In the genomic region with DNA sequence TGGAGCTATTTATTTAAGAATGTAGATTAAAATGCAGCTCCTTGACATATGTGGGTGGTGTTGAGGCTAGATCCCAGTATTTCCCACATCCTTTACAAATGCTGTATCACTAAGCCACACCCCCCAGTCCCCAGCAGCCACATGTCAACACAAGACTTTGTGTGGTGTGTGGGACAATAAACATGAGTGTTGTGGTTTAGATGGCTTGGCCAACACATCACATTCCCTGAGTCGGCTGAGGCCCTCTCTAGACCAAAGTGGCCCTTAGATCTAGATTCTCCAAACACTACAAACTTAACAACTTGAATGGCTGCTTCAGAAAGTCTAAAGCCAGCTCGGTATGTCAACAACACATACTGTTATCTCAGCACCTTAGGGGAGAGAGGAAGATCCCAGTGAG, we compare ENCODE assay signal across 20 mouse cellular contexts.
DNase-seq lines count a peak whose midpoint lies in the region; ATAC-seq lines count a peak whose summit lies in the region.
"Had no signal": no experiment of that assay in that cellular context is flagged by ENCODE, and none has a peak within 500 bp of the region (broad histone marks: within the 10 kb centered on the region; RNA-seq: fewer than 3 reads in every experiment).

No protein-coding gene starts in this region.

- peak; percentile 59 for ATAC-seq in lung, embryonic 16.5 days (ENCODE audit: low read depth)
- ATAC-seq in liver, embryonic 11.5 days (replicated peaks; ENCODE audit: low FRiP score): no peak
- ATAC-seq: activated CD4-positive, CD25-positive, alpha-beta regulatory T cell, adult 4 months; forebrain, embryonic 13.5 days; forebrain, postnatal 0 days; Patski had no signal

- H3K36me3 ChIP-seq in lung, embryonic 16.5 days (ENCODE audit: control insufficient read depth, insufficient read depth, low read length): no peaks in the 10 kb centered on the region
- no peaks in the 10 kb centered on the region for H3K36me3 ChIP-seq in liver, embryonic 11.5 days (ENCODE audit: control insufficient read depth, insufficient read depth, low read length)
- H3K36me3 ChIP-seq: embryonic facial prominence, embryonic 10.5 days; heart, embryonic 12.5 days; hindbrain, embryonic 15.5 days had no signal

- DNase-seq in heart, adult 11 months: peak; percentile 18
- no peak for DNase-seq in heart, postnatal 14 days
- DNase-seq in 3T3-L1 (ENCODE audit: low read depth, low spot score): peak; percentile 35
- DNase-seq in lung, postnatal 36 days: peak; percentile 67
- no peak for DNase-seq in liver, embryonic 11.5 days (ENCODE audit: low spot score)
- DNase-seq in gastrocnemius, postnatal 14 days: no peak
- DNase-seq: adrenal gland, postnatal 14 days; cerebellum, adult 18-20 months; cerebellum, adult 9-11 months; cerebellum, postnatal 36 days; forebrain, postnatal 0 days; heart, postnatal 36 days had no signal

- WGBS in lung, embryonic 16.5 days: 38% methylated on average over 2 of the region's 2 CpGs
- 52% methylated on average over 2 of the region's 2 CpGs for WGBS in liver, embryonic 11.5 days

- H3K27me3 ChIP-seq in lung, embryonic 16.5 days (ENCODE audit: control insufficient read depth, insufficient read depth, low read depth, low read length): no peaks in the 10 kb centered on the region
- no peaks in the 10 kb centered on the region for H3K27me3 ChIP-seq in liver, embryonic 11.5 days (replicated peaks; ENCODE audit: control insufficient read depth, insufficient read depth, low read length)
- H3K27me3 ChIP-seq: CH12.LX; forebrain, embryonic 13.5 days; hindbrain, embryonic 15.5 days; Patski had no signal

- H3K27ac ChIP-seq in lung, embryonic 16.5 days (ENCODE audit: low read length): no peak overlapping the region
- no peak overlapping the region for H3K27ac ChIP-seq in liver, embryonic 11.5 days (ENCODE audit: low read depth, low read length)
- H3K27ac ChIP-seq: embryonic facial prominence, embryonic 10.5 days; forebrain, embryonic 13.5 days; hindbrain, embryonic 15.5 days had no signal

- H3K9me3 ChIP-seq in lung, embryonic 16.5 days (ENCODE audit: control insufficient read depth, low read length): no peaks in the 10 kb centered on the region
- no peaks in the 10 kb centered on the region for H3K9me3 ChIP-seq in liver, embryonic 11.5 days (ENCODE audit: control insufficient read depth, low read length)
- H3K9me3 ChIP-seq: embryonic facial prominence, embryonic 10.5 days; forebrain, embryonic 13.5 days; heart, embryonic 12.5 days; hindbrain, embryonic 15.5 days had no signal

- H3K4me1 ChIP-seq in lung, embryonic 16.5 days (replicated peaks; ENCODE audit: control insufficient read depth, insufficient read depth, low read length): peaks cover 5% of the 10 kb centered on the region; the same call in 1 of the 2 replicates
- no peaks in the 10 kb centered on the region for H3K4me1 ChIP-seq in liver, embryonic 11.5 days (replicated peaks; ENCODE audit: control insufficient read depth, insufficient read depth, low read length)
- H3K4me1 ChIP-seq: embryonic facial prominence, embryonic 10.5 days; forebrain, embryonic 13.5 days; heart, embryonic 12.5 days; hindbrain, embryonic 15.5 days had no signal

- H3K4me2 ChIP-seq in lung, embryonic 16.5 days (ENCODE audit: low read depth, low read length): no peak overlapping the region
- no peak overlapping the region for H3K4me2 ChIP-seq in liver, embryonic 11.5 days
- H3K4me2 ChIP-seq: forebrain, embryonic 13.5 days; heart, embryonic 12.5 days; hindbrain, embryonic 15.5 days had no signal

- no peak overlapping the region for H3K9ac ChIP-seq in lung, embryonic 16.5 days (ENCODE audit: low read length)
- no peak overlapping the region for H3K9ac ChIP-seq in liver, embryonic 11.5 days (ENCODE audit: low read depth, low read length)
- H3K9ac ChIP-seq: forebrain, embryonic 13.5 days; forebrain, postnatal 0 days; heart, embryonic 12.5 days; hindbrain, embryonic 15.5 days had no signal

- no peak overlapping the region for H3K4me3 ChIP-seq in lung, embryonic 16.5 days (ENCODE audit: low read length)
- H3K4me3 ChIP-seq in liver, embryonic 11.5 days (ENCODE audit: low read depth, low read length): no peak overlapping the region
- H3K4me3 ChIP-seq: embryonic facial prominence, embryonic 10.5 days; forebrain, embryonic 13.5 days; heart, embryonic 12.5 days; hindbrain, embryonic 15.5 days had no signal

- intact Hi-C loops in heart, postnatal 14 days (cut with DNase I): loop anchor here (2.0 to 10.0 kb wide), 3 partner anchors 77 to 773 kb away; a partner anchor contains a TSS
- intact Hi-C loops in gastrocnemius, postnatal 14 days (cut with DNase I; ENCODE audit: low total_unique reads): loop anchor here (5.0 kb wide), 1 partner anchor 171 kb away; a partner anchor contains a TSS

Comparison
In these comparisons a context has a peak if more than half of its experiments do, and no peak if none do; other contexts are left out.
1. DNase-seq: peak in heart, adult 11 months (single experiment), 3T3-L1 (single experiment) and lung, postnatal 36 days (single experiment); none in heart, postnatal 14 days (0 of 2), liver, embryonic 11.5 days (single experiment) and gastrocnemius, postnatal 14 days (single experiment).